Mouse (Mus musculus) cerebellum, adult 11 months (tissue): ENCODE data around the gene Gm9745.
"Not testable (repeated sequence)": the region's sequence is repeated elsewhere in the genome, so short reads cannot be mapped to it uniquely, and the experiment has no call there.

Experiments used
- DNase-seq: peaks from one replicate; pipeline ENCODE4 v3.0.0; 2022

Gene Gm9745

DNA sequence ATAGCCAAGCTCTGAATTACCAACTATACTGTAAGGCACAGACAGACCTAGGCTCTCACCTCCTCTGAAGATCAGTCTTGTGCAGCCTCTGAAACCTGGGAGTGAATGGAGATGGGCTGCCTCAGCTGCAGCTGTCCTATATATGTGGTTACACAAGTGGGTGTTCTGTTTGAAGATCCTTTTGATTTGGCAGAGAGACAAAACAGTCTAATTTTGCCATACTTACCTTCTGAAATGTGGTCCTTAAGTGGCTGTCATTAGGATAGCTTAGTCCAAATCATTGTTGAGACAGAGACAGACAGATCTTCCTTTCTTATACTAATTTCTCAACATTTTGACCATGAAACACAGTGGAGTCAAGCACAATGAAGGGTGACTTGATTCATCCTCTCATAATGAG is at the start of gene Gm9745:
Gene Gm9745 (minus strand): TSS at position 101 of the 400 bp plus-strand sequence.
- not testable (repeated sequence) for DNase-seq

DNA sequence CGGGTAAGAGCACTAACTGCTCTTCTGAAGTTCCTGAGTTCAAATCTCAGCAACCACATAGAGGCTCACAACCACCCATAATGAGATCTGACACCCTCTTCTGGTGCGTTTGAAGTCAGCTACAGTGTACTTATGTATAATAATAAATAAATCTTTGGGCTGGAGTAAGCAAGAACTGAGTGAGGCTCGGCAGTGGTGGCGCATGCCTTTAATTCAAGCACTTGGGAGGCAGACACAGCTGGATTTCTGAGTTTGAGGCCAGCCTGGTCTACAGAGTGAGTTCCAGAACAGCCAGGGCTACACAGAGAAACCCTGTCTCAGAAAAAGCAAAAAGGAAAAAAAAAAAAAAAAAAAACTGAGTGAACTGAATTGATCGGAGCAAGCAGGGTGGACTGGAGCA is 49.2 kb upstream of the Gm9745 start:
- DNase-seq, result not testable (repeated sequence)

- peak; percentile 96 for DNase-seq
Observed at GRCm38 (mm10) chr13:8995990-8996786, 48.2 kb upstream of the Gm9745 start, which contains the start of gene Gtpbp4. TSS of gene Gtpbp4 (minus strand) at chr13:8996083.

GRCm38 (mm10) chr13:8995159-8995989 is 47.3 kb upstream of the Gm9745 start:
- DNase-seq, result peak; percentile 2

- DNase-seq, result no peak
Observed at GRCm38 (mm10) chr13:8992231-8992630, 44.2 kb upstream of the Gm9745 start.

DNA sequence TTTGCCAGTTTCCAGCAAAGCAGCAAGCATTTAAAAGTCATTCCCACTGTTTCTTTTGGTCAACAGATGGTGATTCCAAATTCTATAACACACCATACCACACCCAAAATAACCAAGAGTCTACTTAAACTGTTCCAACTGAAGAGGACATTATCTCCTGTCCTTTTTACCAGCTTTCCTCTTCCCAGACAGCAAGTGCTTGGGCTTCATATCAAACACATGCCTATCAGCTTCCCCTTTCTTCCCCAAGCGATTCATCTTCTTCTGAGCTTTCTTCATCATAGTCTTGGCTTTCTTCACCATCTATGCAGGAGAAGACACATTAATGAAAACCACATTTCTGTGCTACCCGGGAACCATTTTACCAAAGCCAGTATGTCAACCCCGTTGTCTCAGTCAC is 24.9 kb upstream of the Gm9745 start:
- DNase-seq, result no peak

- DNase-seq, result no peak
Observed at GRCm38 (mm10) chr13:8972369-8972768, 24.3 kb upstream of the Gm9745 start.

DNA sequence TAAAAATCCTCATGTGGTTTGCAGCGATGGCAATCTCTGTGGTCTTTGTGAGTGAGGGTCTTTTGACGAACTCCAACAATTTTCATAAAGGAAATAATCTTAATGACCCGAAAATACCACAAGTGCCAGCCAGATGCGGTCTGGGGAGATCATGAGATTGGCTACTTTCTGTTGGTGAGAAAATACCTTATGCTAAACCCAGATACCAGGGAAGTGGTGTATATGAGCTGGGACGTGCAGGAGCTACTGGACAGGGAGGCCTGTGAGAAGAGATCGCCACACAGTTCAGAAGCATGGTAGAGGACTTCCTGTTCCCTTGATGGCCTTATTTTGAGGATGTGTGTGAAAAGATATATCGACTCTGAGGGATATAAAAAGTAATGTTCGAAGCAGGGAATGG is 19.7 kb upstream of the Gm9745 start:
- no peak for DNase-seq

GRCm38 (mm10) chr13:8965224-8965623 is 17.2 kb upstream of the Gm9745 start:
- DNase-seq, result no peak

GRCm38 (mm10) chr13:8962266-8962665 is 14.2 kb upstream of the Gm9745 start:
- not testable (repeated sequence) for DNase-seq

DNA sequence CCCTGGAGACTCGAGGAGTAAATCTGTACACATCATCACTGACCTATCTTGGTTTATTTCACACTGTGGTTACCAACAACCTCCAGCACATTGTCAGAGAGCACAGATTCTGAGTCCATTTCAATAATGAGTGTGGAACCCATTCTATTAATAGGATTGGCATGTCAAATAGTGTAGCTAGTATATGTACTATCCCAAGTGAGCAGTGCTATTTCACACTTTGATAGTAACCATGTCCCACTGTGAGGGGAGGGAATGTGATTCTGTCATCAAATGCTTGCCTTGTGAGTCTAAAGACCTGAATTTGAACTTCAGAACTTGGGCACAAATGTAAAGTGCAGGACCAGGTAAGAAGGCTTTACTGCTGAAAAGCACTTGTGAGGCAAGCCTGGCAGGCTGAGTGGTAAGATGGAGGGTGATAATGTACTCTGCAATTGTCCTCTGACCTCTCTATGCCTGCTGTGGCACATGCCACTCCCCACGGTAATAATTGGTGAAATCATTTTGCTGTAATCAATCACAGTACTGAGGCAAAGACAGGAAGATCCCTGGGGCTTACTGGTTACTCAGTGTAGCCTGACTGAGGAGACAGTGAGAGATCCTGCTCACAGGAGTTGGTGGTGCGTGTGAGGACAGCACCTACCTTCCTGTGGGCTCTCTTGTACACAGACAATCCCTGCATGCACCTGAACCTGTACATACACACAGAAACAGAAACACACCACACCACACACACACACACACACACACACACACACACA is 13.3 kb upstream of the Gm9745 start:
- DNase-seq, result not testable (repeated sequence)

- DNase-seq, result not testable (repeated sequence)
Observed at GRCm38 (mm10) chr13:8959554-8959953, 11.5 kb upstream of the Gm9745 start.

GRCm38 (mm10) chr13:8959058-8959457 is 11.0 kb upstream of the Gm9745 start:
- DNase-seq, result not testable (repeated sequence)

- DNase-seq, result not testable (repeated sequence)
Observed at GRCm38 (mm10) chr13:8956873-8957272, 8.8 kb upstream of the Gm9745 start.

DNA sequence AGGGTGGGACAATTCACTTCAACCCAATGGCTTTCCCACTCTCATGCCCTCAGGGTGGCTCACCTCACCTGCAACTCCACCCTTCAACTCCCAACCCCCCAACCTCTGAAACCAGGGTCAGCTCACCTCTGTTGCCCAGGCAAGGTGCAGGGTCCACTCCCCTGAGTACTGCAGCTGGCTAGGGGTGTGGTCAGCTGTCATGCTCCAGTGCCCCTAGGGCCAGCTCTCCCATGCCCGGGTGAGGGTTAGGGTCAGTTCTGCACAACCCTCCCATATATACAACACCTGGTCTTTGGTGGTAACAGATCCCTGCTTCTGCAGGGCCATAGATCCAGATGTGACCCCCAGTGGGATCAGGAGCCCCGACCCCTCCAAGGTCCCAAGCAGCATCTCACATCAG is 7.1 kb upstream of the Gm9745 start:
- DNase-seq, result not testable (repeated sequence)

DNA sequence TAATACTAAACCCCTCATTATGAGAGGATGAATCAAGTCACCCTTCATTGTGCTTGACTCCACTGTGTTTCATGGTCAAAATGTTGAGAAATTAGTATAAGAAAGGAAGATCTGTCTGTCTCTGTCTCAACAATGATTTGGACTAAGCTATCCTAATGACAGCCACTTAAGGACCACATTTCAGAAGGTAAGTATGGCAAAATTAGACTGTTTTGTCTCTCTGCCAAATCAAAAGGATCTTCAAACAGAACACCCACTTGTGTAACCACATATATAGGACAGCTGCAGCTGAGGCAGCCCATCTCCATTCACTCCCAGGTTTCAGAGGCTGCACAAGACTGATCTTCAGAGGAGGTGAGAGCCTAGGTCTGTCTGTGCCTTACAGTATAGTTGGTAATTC is 4.5 kb upstream of the Gm9745 start, which contains the start of gene Idi2:
Gene Idi2 (plus strand): TSS at position 301 of the 400 bp plus-strand sequence.
- DNase-seq, result not testable (repeated sequence)

GRCm38 (mm10) chr13:8943828-8944227 is 4.2 kb downstream of the Gm9745 start:
- DNase-seq, result not testable (repeated sequence)

DNA sequence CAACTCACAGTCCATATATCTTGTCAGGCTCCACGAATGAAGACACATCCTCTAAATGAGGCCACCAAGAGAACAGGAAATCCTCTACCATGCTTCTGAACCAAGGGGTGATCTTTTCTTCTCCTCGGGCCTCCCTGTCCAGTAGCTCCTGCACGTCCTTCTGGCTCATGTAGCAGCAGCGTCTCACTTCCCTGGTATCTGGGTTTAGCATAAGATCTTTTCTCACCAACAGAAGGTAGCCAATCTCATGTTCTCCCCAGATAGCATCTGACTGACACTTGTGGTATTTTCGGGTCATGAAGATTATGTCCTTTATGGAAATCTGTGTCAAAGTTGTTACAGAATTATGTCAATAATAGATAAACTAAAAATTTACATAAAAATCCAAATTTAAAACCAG is 6.3 kb downstream of the Gm9745 start:
- not testable (repeated sequence) for DNase-seq

- DNase-seq, result not testable (repeated sequence)
Observed at GRCm38 (mm10) chr13:8941110-8941509, 6.9 kb downstream of the Gm9745 start.

GRCm38 (mm10) chr13:8937611-8938140 is 10.4 kb downstream of the Gm9745 start:
- DNase-seq, result not testable (repeated sequence)

- DNase-seq, result no peak
Observed at GRCm38 (mm10) chr13:8933499-8933898, 14.5 kb downstream of the Gm9745 start.

DNA sequence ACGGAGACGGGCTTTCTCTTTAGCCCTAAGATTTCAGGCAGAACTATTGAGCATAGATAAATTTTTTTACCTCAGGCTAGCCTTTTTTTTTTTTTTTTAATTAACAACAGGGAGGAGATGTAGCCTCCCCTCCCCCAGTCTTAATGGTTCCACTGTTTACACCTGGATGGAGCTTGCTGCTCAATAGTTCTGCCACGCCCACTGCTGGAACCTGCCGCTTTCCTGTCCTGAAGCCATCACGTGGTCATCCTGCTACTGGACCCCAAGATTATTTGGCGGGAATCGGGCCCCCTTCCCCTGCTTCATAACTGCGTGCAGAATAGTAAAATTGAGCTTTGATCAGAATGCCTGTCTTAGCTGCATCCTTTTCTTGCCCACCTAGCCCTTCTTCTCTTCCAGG is 34.1 kb downstream of the Gm9745 start:
- DNase-seq, result not testable (repeated sequence)
